In the genomic region with DNA sequence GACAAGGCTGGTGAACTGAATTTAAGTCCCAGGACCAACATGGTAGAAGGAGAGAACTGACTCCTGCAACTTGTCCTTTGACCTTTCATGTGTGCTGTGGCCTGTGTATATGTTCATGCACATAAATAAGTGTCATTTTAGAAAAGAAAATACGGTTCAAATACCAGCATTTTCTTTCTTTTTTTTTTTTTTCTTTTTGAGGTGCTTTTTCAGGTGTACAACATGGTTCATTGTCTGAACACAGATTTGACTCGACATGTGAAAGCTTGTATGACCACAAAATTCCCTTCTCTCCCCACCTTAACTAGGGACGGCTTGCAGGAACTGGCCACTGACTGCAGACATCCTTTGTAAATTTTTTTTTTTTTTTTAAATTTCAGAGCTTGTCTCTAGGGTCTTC, we compare ENCODE assay signal across 22 mouse cellular contexts. TPM values are rescaled to one million over a fixed set of nuclear protein-coding genes. Genes with fewer than 3 reads are reported as not detected.
"Had no signal": no experiment of that assay in that cellular context is flagged by ENCODE, and none has a peak within 500 bp of the region (broad histone marks: within the 10 kb centered on the region; RNA-seq: fewer than 3 reads in every experiment).

No protein-coding gene starts in this region.

- DNase-seq: kidney, adult 18-20 months; kidney, adult 9 months; kidney, postnatal 25 days; layer of hippocampus, adult 9-11 months; liver; liver, embryonic 13.5 days; lung, embryonic 14.5 days; right cerebral cortex, adult 18-20 months; right cerebral cortex, postnatal 14 days; right cerebral cortex, postnatal 4 days; thymus, adult 18-20 months had no signal

- H3K9ac ChIP-seq: limb, embryonic 13.5 days; liver, embryonic 13.5 days; lung, embryonic 14.5 days; midbrain, embryonic 12.5 days; midbrain, embryonic 15.5 days; neural tube, embryonic 12.5 days; neural tube, embryonic 15.5 days had no signal

- H3K4me3 ChIP-seq: layer of hippocampus, adult 2 months; limb, embryonic 10.5 days; limb, embryonic 13.5 days; liver, embryonic 13.5 days; midbrain, embryonic 12.5 days; midbrain, embryonic 15.5 days; neural tube, embryonic 12.5 days; neural tube, embryonic 15.5 days had no signal

- ATAC-seq: lung, postnatal 0 days; midbrain, embryonic 15.5 days had no signal

- H3K27me3 ChIP-seq: limb, embryonic 13.5 days; liver, embryonic 13.5 days; midbrain, embryonic 12.5 days; midbrain, embryonic 15.5 days; neural tube, embryonic 12.5 days; neural tube, embryonic 15.5 days had no signal

- H3K27ac ChIP-seq: kidney, postnatal 0 days; layer of hippocampus, adult 2 months; limb, embryonic 10.5 days; limb, embryonic 13.5 days; liver, embryonic 13.5 days; macrophage; midbrain, embryonic 12.5 days; midbrain, embryonic 15.5 days; neural tube, embryonic 12.5 days; neural tube, embryonic 15.5 days had no signal

- H3K9me3 ChIP-seq: limb, embryonic 10.5 days; limb, embryonic 13.5 days; liver, embryonic 13.5 days; midbrain, embryonic 12.5 days; midbrain, embryonic 15.5 days; neural tube, embryonic 12.5 days; neural tube, embryonic 15.5 days had no signal

- H3K4me2 ChIP-seq: limb, embryonic 13.5 days; liver, embryonic 13.5 days; lung, embryonic 14.5 days; midbrain, embryonic 12.5 days; midbrain, embryonic 15.5 days; neural tube, embryonic 12.5 days; neural tube, embryonic 15.5 days had no signal

- H3K36me3 ChIP-seq: midbrain, embryonic 15.5 days had no signal

RNA-seq across cellular contexts. Expression of gene Mansc4, which starts 10.1 kb away (rescaled TPM):
- polyA plus RNA-seq: liver, embryonic 13.5 days; liver, embryonic 16.5 days; macrophage had no signal
